Mouse (Mus musculus): ENCODE results near the gene Vav2. TPM values are rescaled to one million over a fixed set of nuclear protein-coding genes. Genes with fewer than 3 reads are reported as not detected.

Vav2 gene
- total and polyA plus RNA-seq, 2 experiments from 2014 or later: 6.4 to 33.6 TPM

- Histone ChIP-seq H3K4me3 (ENCODE audit: low read depth, low read length) (no peak overlapping the region), H3K4me2 (ENCODE audit: low read depth, low read length, poor library complexity, severe bottlenecking) (no peak overlapping the region), H3K9me3 (ENCODE audit: low read length) (no peaks in the 10 kb centered on the region), H3K36me3 (ENCODE audit: insufficient read depth, low read length) (peaks cover 7% of the 10 kb centered on the region), H3K27ac (ENCODE audit: low read depth, low read length) (no peak overlapping the region), H3K9ac (replicated peaks; ENCODE audit: low read length, poor library complexity, severe bottlenecking) (no peak overlapping the region), H3K4me1 (ENCODE audit: insufficient read depth, low read length) (peaks cover 19% of the 10 kb centered on the region), H3K27me3 (ENCODE audit: insufficient read depth, low read length) (no peaks in the 10 kb centered on the region)
- ATAC-seq (ENCODE audit: low FRiP score) (no peak), DNase-seq (ENCODE audit: low spot score) (no peak)
- no peak for TF ChIP-seq CTCF (IDR thresholded peaks at IDR 0.05)
Observed at GRCm38 (mm10) chr2:27471170-27471584, 44.3 kb upstream of the Vav2 start.

- H3K4me1 ChIP-seq (ENCODE audit: insufficient read depth, low read length): peaks cover 19% of the 10 kb centered on the region
- H3K4me2 ChIP-seq (ENCODE audit: low read depth, low read length, poor library complexity, severe bottlenecking): no peak overlapping the region
- no peak overlapping the region for H3K4me3 ChIP-seq (ENCODE audit: low read depth, low read length)
- H3K9me3 ChIP-seq (ENCODE audit: low read length): no peaks in the 10 kb centered on the region
- no peak overlapping the region for H3K9ac ChIP-seq (replicated peaks; ENCODE audit: low read length, poor library complexity, severe bottlenecking)
- H3K27me3 ChIP-seq (ENCODE audit: insufficient read depth, low read length): no peaks in the 10 kb centered on the region
- H3K27ac ChIP-seq (ENCODE audit: low read depth, low read length): no peak overlapping the region
- ATAC-seq (ENCODE audit: low FRiP score): no peak
- no peak for DNase-seq (ENCODE audit: low spot score)
- TF ChIP-seq CTCF (IDR thresholded peaks at IDR 0.05): no peak
- H3K36me3 ChIP-seq (ENCODE audit: insufficient read depth, low read length): peaks cover 7% of the 10 kb centered on the region
- 97% methylated on average over 2 of the region's 2 CpGs for WGBS
Observed at GRCm38 (mm10) chr2:27470535-27470934, 43.7 kb upstream of the Vav2 start.

- no peak for TF ChIP-seq CTCF (IDR thresholded peaks at IDR 0.05)
- Histone ChIP-seq H3K9ac (replicated peaks; ENCODE audit: low read length, poor library complexity, severe bottlenecking) (no peak overlapping the region), H3K27me3 (ENCODE audit: insufficient read depth, low read length) (no peaks in the 10 kb centered on the region), H3K27ac (ENCODE audit: low read depth, low read length) (no peak overlapping the region), H3K4me3 (ENCODE audit: low read depth, low read length) (no peak overlapping the region), H3K36me3 (ENCODE audit: insufficient read depth, low read length) (peaks cover 7% of the 10 kb centered on the region), H3K4me1 (ENCODE audit: insufficient read depth, low read length) (peaks cover 19% of the 10 kb centered on the region), H3K4me2 (ENCODE audit: low read depth, low read length, poor library complexity, severe bottlenecking) (no peak overlapping the region), H3K9me3 (ENCODE audit: low read length) (no peaks in the 10 kb centered on the region)
- WGBS: 66% methylated on average over 3 of the region's 3 CpGs
- DNase-seq (ENCODE audit: low spot score) (no peak), ATAC-seq (ENCODE audit: low FRiP score) (no peak)
Observed at GRCm38 (mm10) chr2:27469991-27470355, 43.1 kb upstream of the Vav2 start.

GRCm38 (mm10) chr2:27469292-27469990, 42.6 kb upstream of the Vav2 start:
- no peak for TF ChIP-seq CTCF (IDR thresholded peaks at IDR 0.05)
- WGBS: 85% methylated on average over 4 of the region's 4 CpGs
- no peak for ATAC-seq (ENCODE audit: low FRiP score)
- no peak for DNase-seq (ENCODE audit: low spot score)
- H3K9me3 ChIP-seq (ENCODE audit: low read length): no peaks in the 10 kb centered on the region
- no peaks in the 10 kb centered on the region for H3K27me3 ChIP-seq (ENCODE audit: insufficient read depth, low read length)
- peaks cover 7% of the 10 kb centered on the region for H3K36me3 ChIP-seq (ENCODE audit: insufficient read depth, low read length)
- H3K4me2 ChIP-seq (ENCODE audit: low read depth, low read length, poor library complexity, severe bottlenecking): no peak overlapping the region
- peaks cover 19% of the 10 kb centered on the region for H3K4me1 ChIP-seq (ENCODE audit: insufficient read depth, low read length)
- H3K4me3 ChIP-seq (ENCODE audit: low read depth, low read length): no peak overlapping the region
- H3K9ac ChIP-seq (replicated peaks; ENCODE audit: low read length, poor library complexity, severe bottlenecking): no peak overlapping the region
- H3K27ac ChIP-seq (ENCODE audit: low read depth, low read length): no peak overlapping the region

DNA sequence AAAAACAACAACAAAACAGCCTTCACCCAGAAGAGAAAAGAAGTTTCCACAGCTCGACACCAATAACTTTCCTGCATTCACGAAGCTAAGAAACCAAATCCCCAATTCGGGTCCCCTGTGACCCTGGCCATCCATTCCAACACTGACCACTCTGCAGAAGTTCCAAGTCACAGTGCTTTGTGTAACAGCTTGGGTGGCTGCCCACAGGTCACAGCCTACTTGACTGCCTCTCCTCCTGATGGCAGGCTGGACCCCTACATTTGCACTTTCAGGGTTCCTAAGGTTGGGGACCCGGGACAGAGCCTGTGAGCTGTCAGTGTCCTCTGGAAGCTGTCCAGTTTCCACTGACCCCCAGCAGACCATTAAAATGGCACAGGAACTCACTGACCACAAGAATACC, 36.1 kb upstream of the Vav2 start:
- Histone ChIP-seq H3K27ac (ENCODE audit: low read depth, low read length) (no peak overlapping the region), H3K27me3 (ENCODE audit: insufficient read depth, low read length) (no peaks in the 10 kb centered on the region), H3K9ac (replicated peaks; ENCODE audit: low read length, poor library complexity, severe bottlenecking) (no peak overlapping the region), H3K4me1 (ENCODE audit: insufficient read depth, low read length) (no peaks in the 10 kb centered on the region), H3K9me3 (ENCODE audit: low read length) (no peaks in the 10 kb centered on the region), H3K36me3 (ENCODE audit: insufficient read depth, low read length) (peaks cover 63% of the 10 kb centered on the region), H3K4me2 (ENCODE audit: low read depth, low read length, poor library complexity, severe bottlenecking) (no peak overlapping the region), H3K4me3 (ENCODE audit: low read depth, low read length) (no peak overlapping the region)
- no peak for TF ChIP-seq CTCF (IDR thresholded peaks at IDR 0.05)
- ATAC-seq (ENCODE audit: low FRiP score) (no peak), DNase-seq (ENCODE audit: low spot score) (no peak)
- WGBS: 88% methylated on average over 4 of the region's 4 CpGs

DNA sequence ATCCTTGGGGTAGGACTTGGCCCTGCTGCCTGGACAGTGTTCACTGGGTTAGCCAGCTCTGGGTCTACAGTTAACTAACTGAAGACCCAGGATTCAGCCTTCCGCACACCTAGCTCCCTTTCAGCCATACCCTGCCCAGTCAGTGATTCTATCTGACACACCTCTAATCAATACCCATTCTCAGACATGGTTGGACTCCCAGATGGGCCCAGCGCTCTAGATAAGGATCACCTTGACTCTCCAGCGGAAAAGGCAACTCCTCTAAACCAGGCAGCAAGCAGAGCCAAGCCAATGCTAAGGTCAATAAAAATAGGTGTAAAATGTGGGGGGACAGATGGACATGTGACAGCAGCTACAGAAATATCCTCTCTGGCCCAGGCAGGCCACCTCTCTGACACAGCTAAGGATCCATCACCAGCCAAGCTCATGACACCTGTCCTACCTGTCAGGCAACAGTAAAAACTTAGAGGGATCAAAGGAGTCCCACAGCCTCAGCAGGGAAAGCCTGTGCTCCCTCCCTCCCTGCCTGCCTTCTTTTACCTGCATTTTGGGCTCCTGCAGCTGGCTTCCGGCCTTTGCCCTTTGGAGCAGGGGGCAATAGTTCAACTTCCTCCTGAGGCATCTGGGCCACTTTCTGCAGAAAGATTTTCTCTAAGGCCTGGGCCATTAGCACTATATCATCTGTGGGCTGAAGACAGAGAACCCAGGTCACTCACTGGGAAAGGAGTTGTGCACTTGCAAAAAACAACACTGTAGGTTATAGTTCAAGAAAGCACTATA, 35.2 kb upstream of the Vav2 start:
- ATAC-seq (ENCODE audit: low FRiP score): no peak
- no peak overlapping the region for H3K4me2 ChIP-seq (ENCODE audit: low read depth, low read length, poor library complexity, severe bottlenecking)
- DNase-seq (ENCODE audit: low spot score): no peak
- WGBS: 96% methylated on average over 4 of the region's 4 CpGs
- peaks cover 68% of the 10 kb centered on the region for H3K36me3 ChIP-seq (ENCODE audit: insufficient read depth, low read length)
- H3K9ac ChIP-seq (replicated peaks; ENCODE audit: low read length, poor library complexity, severe bottlenecking): no peak overlapping the region
- no peak overlapping the region for H3K27ac ChIP-seq (ENCODE audit: low read depth, low read length)
- H3K9me3 ChIP-seq (ENCODE audit: low read length): no peaks in the 10 kb centered on the region
- no peak for TF ChIP-seq CTCF (IDR thresholded peaks at IDR 0.05)
- no peaks in the 10 kb centered on the region for H3K27me3 ChIP-seq (ENCODE audit: insufficient read depth, low read length)
- no peaks in the 10 kb centered on the region for H3K4me1 ChIP-seq (ENCODE audit: insufficient read depth, low read length)
- H3K4me3 ChIP-seq (ENCODE audit: low read depth, low read length): no peak overlapping the region

Data from midbrain, postnatal 0 days (tissue).